Mouse (Mus musculus) adrenal gland, postnatal 4 days (tissue): ENCODE measurements around the gene Rtl8a. TPM values are rescaled to one million over a fixed set of nuclear protein-coding genes. Genes with fewer than 3 reads are reported as not detected.
A peak's percentile ranks its signal among the peaks of the same experiment; 100 is the strongest.

Experiments
- DNase-seq, 2 experiments: peaks; one replicate each; pipeline ENCODE4 v3.0.0; 2021 to 2022; ENCODE audit warnings: low spot score in 2 of 2, mixed read lengths in 2 of 2
- total RNA-seq, 2 experiments: library from RNA; stranded (reverse); gene quantifications; 2 replicates each; pipeline ENCODE4 v1.2.3; 2021

Rtl8a gene
- total RNA-seq, 2 experiments from 2014 or later, result 145 to 168 TPM

DNA sequence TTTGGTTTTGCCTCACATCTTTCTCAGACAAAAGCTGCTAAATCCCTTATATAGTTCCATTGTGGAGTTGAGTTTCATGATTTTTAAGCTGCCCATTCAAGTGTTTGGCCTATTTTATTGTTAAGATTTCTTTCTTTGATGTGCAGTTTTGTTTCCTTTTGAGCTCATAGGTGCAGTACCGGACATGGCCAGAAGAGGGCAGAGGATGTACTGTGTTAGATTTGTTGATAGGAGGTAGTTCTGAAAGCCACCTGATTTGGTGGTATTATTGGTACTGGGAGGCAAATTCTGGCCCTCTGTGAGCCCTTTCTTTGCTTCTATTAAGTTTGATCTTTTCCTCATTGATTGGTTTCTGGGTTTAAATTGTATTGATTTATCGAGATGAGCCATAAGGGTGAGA lies 43.5 kb downstream of the Rtl8a start:
- peak in 1 of 2 experiments; percentile 12 for DNase-seq

Other genes starting within 250 kb of the Rtl8a start
- gene Etd, start 208.8 kb downstream of the Rtl8a start, total RNA-seq, result not detected
- 100 to 1,000 TPM; 100 to 111 TPM for gene Rtl8c, start 35.6 kb downstream of the Rtl8a start, total RNA-seq
- gene Gm14597, start 34.7 kb downstream of the Rtl8a start, total RNA-seq, result not detected
- 10 to 100 TPM; 93.5 to 96.4 TPM for gene Rtl8b, start 26.7 kb upstream of the Rtl8a start, total RNA-seq
- not detected for gene 4930502E18Rik, start 81.1 kb upstream of the Rtl8a start, total RNA-seq
- gene 1700013H16Rik, start 114.1 kb upstream of the Rtl8a start, total RNA-seq, result not detected
- gene Zfp36l3, start 132.7 kb upstream of the Rtl8a start, total RNA-seq, result not detected
- gene Xlr, start 154.0 kb upstream of the Rtl8a start, total RNA-seq, result 1 to 10 TPM in 1 of 2 experiments, under 1 TPM in 1; 0.76 to 1.2 TPM